15 mouse cellular contexts compared by ENCODE assay signal in genomic region chr7:18511479-18511878, GRCm38 (mm10). TPM values are rescaled to one million over a fixed set of nuclear protein-coding genes. Genes with fewer than 3 reads are reported as not detected.
DNase-seq lines count a peak whose midpoint lies in the region; ATAC-seq and TF ChIP-seq lines count a peak whose summit lies in the region.
"Had no signal": no experiment of that assay in that cellular context is flagged by ENCODE, and none has a peak within 500 bp of the region (broad histone marks: within the 10 kb centered on the region; RNA-seq: fewer than 3 reads in every experiment).

No protein-coding gene starts in this region.

- intact Hi-C loops in heart, adult 2 months (cut with DNase I) = no loop called here
- intact Hi-C loops in heart, postnatal 25 days (cut with DNase I) = no loop called here

- no peak overlapping the region for H3K9ac ChIP-seq in heart, adult 2 months (ENCODE audit: low read depth, low read length)
- no peak overlapping the region for H3K9ac ChIP-seq in midbrain, embryonic 13.5 days (replicated peaks)
- H3K9ac ChIP-seq in limb, embryonic 11.5 days (ENCODE audit: low read length) = no peak overlapping the region
- H3K9ac ChIP-seq: embryonic facial prominence, embryonic 12.5 days; hindbrain, embryonic 15.5 days had no signal

- H3K27me3 ChIP-seq in heart, adult 2 months (ENCODE audit: control insufficient read depth, insufficient read depth, low read length) = no peaks in the 10 kb centered on the region
- no peaks in the 10 kb centered on the region for H3K27me3 ChIP-seq in midbrain, embryonic 10.5 days (ENCODE audit: low read depth, poor library complexity, severe bottlenecking)
- no peaks in the 10 kb centered on the region for H3K27me3 ChIP-seq in midbrain, embryonic 13.5 days
- H3K27me3 ChIP-seq in limb, embryonic 11.5 days (ENCODE audit: control insufficient read depth, insufficient read depth, low read length) = no peaks in the 10 kb centered on the region
- H3K27me3 ChIP-seq: embryonic facial prominence, embryonic 12.5 days; hindbrain, embryonic 15.5 days had no signal

- H3K9me3 ChIP-seq in midbrain, embryonic 10.5 days (replicated peaks) = no peaks in the 10 kb centered on the region
- H3K9me3 ChIP-seq in midbrain, embryonic 13.5 days = no peaks in the 10 kb centered on the region
- H3K9me3 ChIP-seq in limb, embryonic 11.5 days (ENCODE audit: control insufficient read depth, low read length) = no peaks in the 10 kb centered on the region
- H3K9me3 ChIP-seq: embryonic facial prominence, embryonic 12.5 days; hindbrain, embryonic 15.5 days had no signal

- no peaks in the 10 kb centered on the region for H3K4me1 ChIP-seq in heart, adult 2 months (ENCODE audit: control insufficient read depth, insufficient read depth, low read length)
- no peaks in the 10 kb centered on the region for H3K4me1 ChIP-seq in midbrain, embryonic 10.5 days
- no peaks in the 10 kb centered on the region for H3K4me1 ChIP-seq in midbrain, embryonic 13.5 days (replicated peaks)
- H3K4me1 ChIP-seq in limb, embryonic 11.5 days (ENCODE audit: control insufficient read depth, insufficient read depth, low read length) = no peaks in the 10 kb centered on the region
- H3K4me1 ChIP-seq: embryonic facial prominence, embryonic 12.5 days; hindbrain, embryonic 15.5 days had no signal

- DNase-seq in heart, adult 2 months = no peak
- DNase-seq in heart, postnatal 25 days (ENCODE audit: low spot score) = no peak
- peak; percentile 42 for DNase-seq in midbrain, embryonic 10.5 days (ENCODE audit: low spot score)
- DNase-seq in WW6 (ENCODE audit: low read depth, low spot score) = peak; percentile 29
- DNase-seq in limb, embryonic 11.5 days (ENCODE audit: low spot score) = peak; percentile 40
- DNase-seq in Muller cell, postnatal 12 days (ENCODE audit: inconsistent ontology term) = no peak
- no peak for DNase-seq in layer of hippocampus, adult 2 months (ENCODE audit: low spot score in 2 of 2)
- DNase-seq: gastrocnemius, adult 2 months had no signal

- TF ChIP-seq POLR2A in heart, adult 2 months (IDR thresholded peaks at IDR 0.05; ENCODE audit: insufficient read depth, low read depth, low read length) = no peak

- no peaks in the 10 kb centered on the region for H3K36me3 ChIP-seq in heart, adult 2 months (ENCODE audit: control insufficient read depth, insufficient read depth, low read length)
- H3K36me3 ChIP-seq in midbrain, embryonic 10.5 days = no peaks in the 10 kb centered on the region
- H3K36me3 ChIP-seq in midbrain, embryonic 13.5 days = no peaks in the 10 kb centered on the region
- no peaks in the 10 kb centered on the region for H3K36me3 ChIP-seq in limb, embryonic 11.5 days (ENCODE audit: control insufficient read depth, insufficient read depth, low read length)
- H3K36me3 ChIP-seq: embryonic facial prominence, embryonic 12.5 days; hindbrain, embryonic 15.5 days had no signal

- TF ChIP-seq CTCF in heart, adult 2 months (IDR thresholded peaks at IDR 0.05) = peak; percentile 35
- TF ChIP-seq CTCF in layer of hippocampus, adult 2 months (conservative IDR thresholded peaks at IDR 0.05) = no peak; the same call in 1 of the 2 replicates

- H3K27ac ChIP-seq in heart, adult 2 months = no peak overlapping the region
- no peak overlapping the region for H3K27ac ChIP-seq in midbrain, embryonic 10.5 days (replicated peaks)
- no peak overlapping the region for H3K27ac ChIP-seq in midbrain, embryonic 13.5 days
- no peak overlapping the region for H3K27ac ChIP-seq in limb, embryonic 11.5 days (replicated peaks; ENCODE audit: low read depth, low read length)
- H3K27ac ChIP-seq in layer of hippocampus, adult 2 months = no peak overlapping the region
- H3K27ac ChIP-seq: embryonic facial prominence, embryonic 12.5 days; gastrocnemius, adult 2 months; hindbrain, embryonic 15.5 days had no signal

- no peak for ATAC-seq in midbrain, embryonic 13.5 days
- ATAC-seq in limb, embryonic 11.5 days (ENCODE audit: insufficient number of reproducible peaks, low FRiP score, low TSS enrichment, low read depth) = no peak

- 17% methylated on average over 9 of the region's 9 CpGs for WGBS in heart, adult 2 months
- WGBS in midbrain, embryonic 10.5 days = 25% methylated on average over 9 of the region's 9 CpGs
- 19% methylated on average over 9 of the region's 9 CpGs for WGBS in midbrain, embryonic 13.5 days
- 26% methylated on average over 9 of the region's 9 CpGs for WGBS in limb, embryonic 11.5 days

- no peaks in the 10 kb centered on the region for H3K79me2 ChIP-seq in heart, adult 2 months (replicated peaks; ENCODE audit: control insufficient read depth, insufficient read depth, low read length)

- H3K4me3 ChIP-seq in heart, adult 2 months = no peak overlapping the region
- H3K4me3 ChIP-seq in midbrain, embryonic 10.5 days = no peak overlapping the region
- H3K4me3 ChIP-seq in midbrain, embryonic 13.5 days (replicated peaks) = no peak overlapping the region
- no peak overlapping the region for H3K4me3 ChIP-seq in limb, embryonic 11.5 days (ENCODE audit: low read depth, low read length)
- H3K4me3 ChIP-seq in layer of hippocampus, adult 2 months = no peak overlapping the region
- H3K4me3 ChIP-seq: embryonic facial prominence, embryonic 12.5 days; gastrocnemius, adult 2 months; hindbrain, embryonic 15.5 days had no signal

- H3K4me2 ChIP-seq in midbrain, embryonic 13.5 days (replicated peaks) = no peak overlapping the region
- H3K4me2 ChIP-seq in limb, embryonic 11.5 days (ENCODE audit: low read depth, severe bottlenecking) = no peak overlapping the region
- H3K4me2 ChIP-seq: embryonic facial prominence, embryonic 12.5 days; hindbrain, embryonic 15.5 days had no signal

- no peak for TF ChIP-seq EP300 in heart, adult 2 months (IDR thresholded peaks at IDR 0.05; ENCODE audit: insufficient read depth, low read depth, low read length)

RNA-seq across cellular contexts. Expression of gene Psg25, which starts 20.6 kb away (rescaled TPM):
- total RNA-seq in heart, adult 2 months (2021) = not detected
- polyA plus RNA-seq in heart, adult 2 months (2012; rRNA removed) = not detected in 2 replicates
- total RNA-seq in heart, postnatal 25 days (2021) = not detected
- not detected in 2 replicates for polyA plus RNA-seq in midbrain, embryonic 10.5 days (2016; fragmentation: Nextera tagmentation; extraction: Ambion mirVana)
- not detected in 2 replicates for polyA plus RNA-seq in midbrain, embryonic 13.5 days (2015; fragmentation: Nextera tagmentation; extraction: Ambion mirVana)
- polyA plus RNA-seq in limb, embryonic 11.5 days (2014; fragmentation: Nextera tagmentation; extraction: Ambion mirVana) = not detected in 2 replicates
- total RNA-seq in layer of hippocampus, adult 2 months (2021) = not detected
- total RNA-seq: adrenal gland, postnatal 4 days; gastrocnemius, adult 2 months; left cerebral cortex, postnatal 25 days; megakaryocyte progenitor cell, adult 5-6 weeks had no signal
- polyA plus RNA-seq: embryonic facial prominence, embryonic 12.5 days; hindbrain, embryonic 15.5 days had no signal

RNA-seq across cellular contexts. Expression of gene Psg26, which starts 27.5 kb away (rescaled TPM):
- not detected for total RNA-seq in heart, adult 2 months (2021)
- not detected in 2 replicates for polyA plus RNA-seq in heart, adult 2 months (2012; rRNA removed)
- not detected for total RNA-seq in heart, postnatal 25 days (2021)
- polyA plus RNA-seq in midbrain, embryonic 10.5 days (2016; fragmentation: Nextera tagmentation; extraction: Ambion mirVana) = not detected in 2 replicates
- polyA plus RNA-seq in midbrain, embryonic 13.5 days (2015; fragmentation: Nextera tagmentation; extraction: Ambion mirVana) = not detected in 2 replicates
- polyA plus RNA-seq in limb, embryonic 11.5 days (2014; fragmentation: Nextera tagmentation; extraction: Ambion mirVana) = not detected in 2 replicates
- not detected for total RNA-seq in layer of hippocampus, adult 2 months (2021)
- total RNA-seq: adrenal gland, postnatal 4 days; gastrocnemius, adult 2 months; left cerebral cortex, postnatal 25 days; megakaryocyte progenitor cell, adult 5-6 weeks had no signal
- polyA plus RNA-seq: embryonic facial prominence, embryonic 12.5 days; hindbrain, embryonic 15.5 days; stomach, embryonic 14.5 days had no signal

RNA-seq across cellular contexts. Expression of gene Psg27, which starts 55.6 kb away (rescaled TPM):
- total RNA-seq in heart, adult 2 months (2021) = not detected
- polyA plus RNA-seq in heart, adult 2 months (2012; rRNA removed) = not detected in 2 replicates
- not detected for total RNA-seq in heart, postnatal 25 days (2021)
- polyA plus RNA-seq in midbrain, embryonic 10.5 days (2016; fragmentation: Nextera tagmentation; extraction: Ambion mirVana) = not detected in 2 replicates
- polyA plus RNA-seq in midbrain, embryonic 13.5 days (2015; fragmentation: Nextera tagmentation; extraction: Ambion mirVana) = not detected in 2 replicates
- polyA plus RNA-seq in limb, embryonic 11.5 days (2014; fragmentation: Nextera tagmentation; extraction: Ambion mirVana) = not detected in 2 replicates
- not detected for total RNA-seq in layer of hippocampus, adult 2 months (2021)
- total RNA-seq: adrenal gland, postnatal 4 days; gastrocnemius, adult 2 months; left cerebral cortex, postnatal 25 days; megakaryocyte progenitor cell, adult 5-6 weeks had no signal
- polyA plus RNA-seq: embryonic facial prominence, embryonic 12.5 days; hindbrain, embryonic 15.5 days; stomach, embryonic 14.5 days had no signal

Comparison
In these comparisons a context has a peak if more than half of its experiments do, and no peak if none do; other contexts are left out.
1. DNase-seq: peak in midbrain, embryonic 10.5 days (single experiment), WW6 (single experiment) and limb, embryonic 11.5 days (single experiment); none in heart, adult 2 months (0 of 2), heart, postnatal 25 days (single experiment), Muller cell, postnatal 12 days (single experiment) and layer of hippocampus, adult 2 months (0 of 2).